Mouse (Mus musculus) adrenal gland, postnatal 10 days (tissue): ENCODE measurements around the gene Arhgap29. TPM values are rescaled to one million over a fixed set of nuclear protein-coding genes. Genes with fewer than 3 reads are reported as not detected.

ENCODE experiments used
- DNase-seq: peaks from one replicate; pipeline ENCODE4 v3.0.0; 2021; ENCODE audit warnings: mixed read lengths
- total RNA-seq, 2 experiments: library from RNA; stranded (reverse); gene quantifications; 2 replicates each; pipeline ENCODE4 v1.2.3; 2021

Gene Arhgap29
- total RNA-seq, 2 experiments from 2014 or later = 90.5 to 102 TPM

GRCm38 (mm10) chr3:121941204-121941745 is 11.1 kb upstream of the Arhgap29 start:
- DNase-seq = no peak

GRCm38 (mm10) chr3:121945957-121946356 is 6.4 kb upstream of the Arhgap29 start:
- DNase-seq = no peak

- no peak for DNase-seq
Measured at GRCm38 (mm10) chr3:121946765-121947164, 5.6 kb upstream of the Arhgap29 start.

- no peak for DNase-seq
Measured at GRCm38 (mm10) chr3:121950139-121950538, 2.2 kb upstream of the Arhgap29 start.

GRCm38 (mm10) chr3:121951116-121951515 is 1.2 kb upstream of the Arhgap29 start:
- no peak for DNase-seq

- peak; percentile 96 for DNase-seq
Measured at GRCm38 (mm10) chr3:121953049-121953432, 700 bp downstream of the Arhgap29 start.

GRCm38 (mm10) chr3:121953433-121954161 is 1.3 kb downstream of the Arhgap29 start:
- DNase-seq = peak; percentile 59

GRCm38 (mm10) chr3:121954421-121954820 is 2.1 kb downstream of the Arhgap29 start:
- DNase-seq = no peak

- DNase-seq = no peak
Measured at GRCm38 (mm10) chr3:121955527-121955926, 3.2 kb downstream of the Arhgap29 start.

GRCm38 (mm10) chr3:121956789-121957188 is 4.4 kb downstream of the Arhgap29 start:
- no peak for DNase-seq

GRCm38 (mm10) chr3:121957606-121958344 is 5.4 kb downstream of the Arhgap29 start:
- DNase-seq = no peak

- peak; percentile 48 for DNase-seq
Measured at GRCm38 (mm10) chr3:121964173-121964572, 11.8 kb downstream of the Arhgap29 start.

- peak; percentile 96 for DNase-seq
Measured at GRCm38 (mm10) chr3:121967681-121968476, 15.5 kb downstream of the Arhgap29 start.

GRCm38 (mm10) chr3:121968621-121969020 is 16.3 kb downstream of the Arhgap29 start:
- peak; percentile 75 for DNase-seq

GRCm38 (mm10) chr3:121969451-121969850 is 17.1 kb downstream of the Arhgap29 start:
- DNase-seq = no peak

- peak; percentile 48 for DNase-seq
Measured at GRCm38 (mm10) chr3:121973761-121974160, 21.4 kb downstream of the Arhgap29 start.

GRCm38 (mm10) chr3:121975381-121975780 is 23.0 kb downstream of the Arhgap29 start:
- no peak for DNase-seq

GRCm38 (mm10) chr3:121981306-121981705 is 29.0 kb downstream of the Arhgap29 start:
- no peak for DNase-seq

- DNase-seq = no peak
Measured at GRCm38 (mm10) chr3:121982450-121982849, 30.1 kb downstream of the Arhgap29 start.

- DNase-seq = no peak
Measured at GRCm38 (mm10) chr3:121995125-121995524, 42.8 kb downstream of the Arhgap29 start.

GRCm38 (mm10) chr3:121999934-122000333 is 47.6 kb downstream of the Arhgap29 start:
- DNase-seq = no peak

- DNase-seq = no peak
Measured at GRCm38 (mm10) chr3:122001568-122001967, 49.2 kb downstream of the Arhgap29 start.
